Mouse (Mus musculus) cerebellum, adult 2 months (tissue): ENCODE data around the gene Atxn7l1.

Experiments
- CTCF ChIP-seq: fragments of 200-500 bp; IDR thresholded peaks from 2 replicates; pipeline ENCODE4 v1.5.1; 2011; ENCODE audit warnings: low read depth, mild to moderate bottlenecking, control low read depth, low read length, moderate library complexity, borderline replicate concordance; ENCODE audit not compliant: insufficient read depth
- POLR2A ChIP-seq: fragments of 200-500 bp; IDR thresholded peaks from 2 replicates; pipeline ENCODE4 v1.6.1; 2011; ENCODE audit warnings: low read length, control low read depth, borderline replicate concordance; ENCODE audit not compliant: insufficient read depth

DNA sequence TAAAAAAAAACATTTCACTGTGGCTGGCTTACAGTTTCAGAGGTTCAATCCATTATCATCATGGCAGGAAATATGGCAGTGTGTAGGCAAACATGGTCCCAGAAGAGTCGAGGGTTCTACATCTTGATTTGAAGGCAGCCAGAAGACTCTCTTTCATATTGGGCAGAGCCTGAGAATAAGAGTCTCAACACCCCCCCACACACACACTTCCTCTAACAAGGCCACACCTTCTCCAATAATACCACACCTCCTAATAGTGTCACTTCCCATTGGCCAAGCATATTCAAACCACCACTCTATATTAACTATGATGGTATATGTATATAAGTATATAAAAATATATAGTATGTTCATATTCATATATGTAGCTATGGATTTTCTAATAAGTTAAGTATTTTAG lies 9.6 kb upstream of the Atxn7l1 start:
- TF ChIP-seq CTCF (no peak), POLR2A (no peak)
